Mouse (Mus musculus): ENCODE measurements at regions not wholly inside any gene's neighbourhood (a gene's known extent, or its start where the extent isn't known, plus 50 kb on each side); places are given as distances from the start of the nearest gene placed in this dataset.

GRCm38 (mm10) chr13:71665221-71665916, 298.2 kb downstream of the Irx1 start:
- DNase-seq: no peak
- intact Hi-C loops (cut with DNase I; ENCODE audit: low total_unique reads): no loop called here

- intact Hi-C loops (cut with DNase I; ENCODE audit: low total_unique reads): no loop called here
- DNase-seq: no peak
These were observed 305.6 kb downstream of the Irx1 start for GRCm38 (mm10) chr13:71657898-71658297.

GRCm38 (mm10) chr13:71653939-71654467, 309.5 kb downstream of the Irx1 start:
- intact Hi-C loops (cut with DNase I; ENCODE audit: low total_unique reads): no loop called here
- no peak for DNase-seq

DNA sequence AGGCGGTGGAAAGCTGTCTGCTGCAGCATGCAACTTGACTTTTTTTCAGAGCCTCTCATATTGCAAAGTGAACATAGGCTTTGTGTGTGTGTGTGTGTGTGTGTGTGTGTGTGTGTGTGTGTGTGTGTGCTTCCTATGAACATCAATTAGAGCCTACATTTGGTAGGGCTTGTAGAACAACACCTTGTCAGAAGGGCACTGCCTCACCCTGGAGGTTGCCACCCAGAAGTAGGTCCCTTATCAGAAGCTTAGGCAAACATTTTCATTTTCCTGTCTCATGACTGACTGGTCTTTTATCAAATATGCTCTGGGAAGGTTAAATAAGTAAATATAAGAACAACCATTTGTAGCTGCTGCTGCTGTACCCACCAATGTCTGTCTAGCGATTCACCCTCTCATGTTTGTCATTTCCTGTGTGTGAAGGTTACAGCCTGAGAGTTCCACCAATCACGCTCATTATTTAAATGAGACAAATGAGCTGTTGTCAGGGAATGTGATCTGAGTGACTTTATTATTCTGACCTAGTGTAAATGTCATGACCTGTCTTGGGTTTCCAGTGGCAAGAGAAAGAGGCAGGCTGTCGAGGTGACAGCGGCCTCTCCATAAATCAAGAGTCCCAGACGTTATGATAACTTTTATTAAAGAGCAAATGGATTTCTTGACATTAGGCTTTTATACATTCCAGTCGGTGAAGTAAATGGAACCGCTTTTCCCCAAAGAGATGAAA, 310.1 kb downstream of the Irx1 start:
- intact Hi-C loops (cut with DNase I; ENCODE audit: low total_unique reads): no loop called here
- DNase-seq: no peak

GRCm38 (mm10) chr13:71649876-71650275, 313.6 kb downstream of the Irx1 start:
- intact Hi-C loops (cut with DNase I; ENCODE audit: low total_unique reads): no loop called here
- DNase-seq: no peak

- DNase-seq: no peak
- intact Hi-C loops (cut with DNase I; ENCODE audit: low total_unique reads): no loop called here
These were observed 314.5 kb downstream of the Irx1 start for GRCm38 (mm10) chr13:71649031-71649430.

DNA sequence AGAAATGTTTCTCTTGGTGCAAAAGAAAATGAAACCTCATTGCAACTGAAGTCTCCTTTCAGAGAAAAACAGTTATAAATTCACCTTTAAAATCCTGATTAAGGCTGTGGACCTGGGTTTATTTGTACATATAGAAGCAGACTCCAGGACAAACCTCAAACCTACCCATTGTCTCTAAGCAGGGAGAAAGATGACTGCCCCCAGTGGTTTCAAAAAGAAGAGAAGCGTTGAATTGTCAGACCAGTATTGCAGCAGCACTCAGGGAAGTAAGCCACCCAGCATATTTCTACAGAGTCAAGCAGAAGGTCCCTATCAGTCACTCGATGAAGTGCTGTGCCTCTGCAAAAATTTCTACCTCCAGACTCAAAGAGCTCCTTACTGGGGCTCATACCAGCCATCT, 332.1 kb downstream of the Irx1 start:
- no peak for DNase-seq
- intact Hi-C loops (cut with DNase I; ENCODE audit: low total_unique reads): no loop called here

DNA sequence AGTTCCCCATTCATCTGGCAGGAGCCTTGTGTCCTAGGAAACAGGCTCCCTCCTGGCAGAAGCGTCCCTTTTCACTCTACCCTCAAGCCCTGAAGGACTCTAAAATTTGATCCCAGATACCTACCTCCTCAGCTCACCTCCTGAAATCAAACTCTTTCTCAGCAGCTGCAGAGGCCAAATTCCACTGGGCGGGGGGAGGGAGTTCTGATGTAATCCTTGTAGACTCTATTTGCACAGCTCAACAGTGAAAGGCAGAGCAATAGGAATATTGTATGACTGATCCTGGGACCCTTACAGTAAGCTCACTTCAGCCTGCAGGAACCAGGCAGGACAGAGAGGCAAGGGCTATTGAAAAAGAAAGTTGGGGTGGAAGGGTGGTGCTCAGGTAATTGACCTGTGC, 346.3 kb downstream of the Irx1 start:
- intact Hi-C loops (cut with DNase I; ENCODE audit: low total_unique reads): no loop called here
- no peak for DNase-seq

DNA sequence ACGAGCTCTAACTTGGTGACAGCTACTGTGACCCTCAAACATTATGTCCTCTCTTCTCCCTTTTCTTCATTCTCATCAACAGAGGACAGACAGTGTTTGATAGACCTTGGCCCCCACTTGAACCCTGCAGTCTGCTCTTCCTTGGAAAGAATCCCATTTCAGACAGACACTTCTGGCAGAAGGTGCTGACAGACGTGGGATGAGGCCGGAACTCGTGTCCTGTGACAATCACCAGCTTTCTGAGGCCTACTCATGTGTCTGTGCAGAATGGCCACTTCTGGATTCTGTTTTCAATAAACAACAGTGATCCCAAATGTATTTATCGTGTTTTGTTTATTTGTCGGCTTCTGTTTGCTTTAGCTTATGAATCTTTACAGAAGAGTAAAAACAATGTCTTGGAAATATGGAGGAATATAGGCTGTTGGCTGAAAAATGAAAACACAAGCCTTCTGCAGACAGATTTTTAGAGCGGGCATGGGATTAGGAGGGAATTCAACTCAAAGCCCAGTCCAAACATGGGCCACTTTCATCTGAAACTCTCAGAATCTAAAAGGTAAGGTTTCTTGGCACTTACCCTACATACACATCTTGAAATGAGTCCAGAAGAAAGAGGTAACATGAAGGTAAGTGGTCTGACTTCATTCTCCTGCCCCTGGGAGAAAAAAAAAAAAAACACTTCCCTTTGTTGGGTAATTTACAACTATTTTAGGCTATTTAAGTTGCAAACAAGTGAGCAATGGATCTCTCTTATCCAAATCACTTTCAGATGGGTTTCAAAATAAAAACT, 350.9 kb downstream of the Irx1 start:
- intact Hi-C loops (cut with DNase I; ENCODE audit: low total_unique reads): no loop called here
- no peak for DNase-seq

DNA sequence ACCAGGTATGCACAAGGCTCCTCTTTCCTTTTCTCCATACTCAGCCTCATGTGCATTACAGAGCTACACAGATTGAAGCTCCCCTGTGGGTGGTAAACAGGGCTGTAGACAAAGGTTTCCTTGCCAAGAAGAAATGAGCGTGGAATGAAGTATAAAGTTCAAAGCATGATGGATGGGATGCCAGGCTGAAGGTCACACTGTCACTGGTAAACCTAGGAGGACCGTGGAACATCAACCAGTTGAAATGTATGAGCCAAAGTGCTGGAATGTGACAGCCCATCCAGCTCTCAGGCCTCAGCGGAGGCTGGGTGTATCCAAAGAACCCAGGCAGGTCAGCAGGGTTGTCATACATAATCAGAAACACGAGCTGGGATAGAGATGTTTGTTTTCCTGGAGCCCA, 381.0 kb downstream of the Irx1 start:
- intact Hi-C loops (cut with DNase I; ENCODE audit: low total_unique reads): no loop called here
- DNase-seq: no peak

- intact Hi-C loops (cut with DNase I; ENCODE audit: low total_unique reads): no loop called here
- no peak for DNase-seq
These were observed 397.6 kb downstream of the Irx1 start for GRCm38 (mm10) chr13:71565895-71566294.

- intact Hi-C loops (cut with DNase I; ENCODE audit: low total_unique reads): no loop called here
- no peak for DNase-seq
These were observed 398.1 kb downstream of the Irx1 start for GRCm38 (mm10) chr13:71565388-71565787.

GRCm38 (mm10) chr13:71558477-71559215, 404.9 kb downstream of the Irx1 start:
- intact Hi-C loops (cut with DNase I; ENCODE audit: low total_unique reads): no loop called here
- DNase-seq: no peak

- intact Hi-C loops (cut with DNase I; ENCODE audit: low total_unique reads): no loop called here
- no peak for DNase-seq
These were observed 408.1 kb downstream of the Irx1 start for GRCm38 (mm10) chr13:71555471-71555870.

DNA sequence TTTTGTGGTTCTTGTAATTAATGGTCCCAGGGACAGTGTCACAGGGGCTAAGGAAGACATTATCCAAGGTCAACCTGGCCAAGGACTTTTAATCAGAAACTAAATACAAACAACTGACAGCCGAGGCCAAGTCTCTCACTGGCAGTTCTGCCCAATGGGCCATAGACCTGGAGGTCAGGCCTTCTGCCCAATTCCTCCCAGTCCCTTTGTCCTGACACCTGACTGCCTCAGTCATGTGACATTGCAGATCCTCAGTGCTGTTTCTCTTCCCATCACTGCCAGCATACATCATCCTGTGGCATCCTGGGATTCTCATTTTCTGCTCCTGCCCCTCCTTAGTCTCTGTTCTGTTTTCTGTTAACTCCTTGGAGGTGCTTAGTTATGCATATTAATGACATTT, 413.4 kb downstream of the Irx1 start:
- DNase-seq: no peak
- intact Hi-C loops (cut with DNase I; ENCODE audit: low total_unique reads): no loop called here

DNA sequence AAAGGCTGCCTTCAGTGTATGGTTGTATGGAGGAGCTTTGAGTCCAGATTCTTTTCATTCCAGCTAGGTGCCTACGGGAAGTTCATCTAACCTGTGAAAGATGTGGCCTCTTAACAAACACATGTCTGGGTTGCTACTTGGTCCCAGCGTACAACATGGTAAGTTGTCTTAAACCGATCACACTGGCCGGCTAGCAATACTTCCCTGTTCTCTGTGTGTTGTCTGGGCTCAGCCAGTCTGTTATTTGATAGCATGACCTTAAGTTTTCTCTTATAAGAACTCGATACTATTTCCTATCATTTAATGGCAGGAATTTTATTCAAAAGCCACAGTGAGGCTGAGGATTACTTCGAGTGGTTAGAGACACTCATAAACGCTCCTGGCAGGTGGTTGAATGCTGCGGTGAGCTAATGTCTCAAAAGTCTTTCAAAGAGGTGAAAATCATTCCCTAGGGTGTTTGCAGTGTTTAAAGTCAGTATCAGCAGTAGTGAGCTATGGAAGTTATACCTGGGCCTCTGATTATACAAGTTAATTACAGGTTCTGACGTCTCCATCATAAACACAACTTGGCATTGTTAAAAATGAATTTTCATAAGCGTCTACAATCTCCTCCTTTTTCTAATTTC, 414.2 kb downstream of the Irx1 start:
- intact Hi-C loops (cut with DNase I; ENCODE audit: low total_unique reads): no loop called here
- no peak for DNase-seq

- intact Hi-C loops (cut with DNase I; ENCODE audit: low total_unique reads): no loop called here
- no peak for DNase-seq
These were observed 425.3 kb downstream of the Irx1 start for GRCm38 (mm10) chr13:71538226-71538625.

DNA sequence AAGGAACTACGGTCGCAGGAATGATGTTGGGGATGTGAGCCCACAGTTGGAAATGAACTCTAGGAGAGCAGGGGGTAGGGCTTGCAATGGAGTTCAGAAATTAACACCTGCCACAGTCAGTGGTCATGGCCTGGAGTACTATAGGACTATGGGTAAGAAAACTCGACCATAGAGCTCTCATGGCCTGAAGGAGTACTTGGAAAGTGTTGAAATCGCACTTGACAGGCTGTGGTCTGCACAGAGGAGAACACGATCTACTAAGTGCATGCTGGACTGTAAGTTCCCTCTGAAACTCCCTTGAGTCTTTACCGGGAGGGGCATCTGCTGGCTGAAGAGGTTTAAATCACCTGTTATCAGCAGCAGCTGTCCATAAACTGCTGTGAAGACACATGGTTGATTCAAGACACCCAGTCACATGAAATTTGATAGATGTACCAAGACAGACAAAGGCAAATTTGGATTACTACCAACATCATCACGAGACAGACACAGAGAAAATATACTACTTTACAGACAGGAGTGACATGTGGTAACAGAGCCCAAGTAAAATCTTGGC, 430.6 kb downstream of the Irx1 start:
- intact Hi-C loops (cut with DNase I; ENCODE audit: low total_unique reads): no loop called here

More for the DNA sequence above, 430.6 kb downstream of the Irx1 start:
- no peak for DNase-seq

Data from gastrocnemius, postnatal 14 days (tissue).